Mouse (Mus musculus): ENCODE data around the gene Rtkn2. TPM values are rescaled to one million over a fixed set of nuclear protein-coding genes. Genes with fewer than 3 reads are reported as not detected.

The Rtkn2 gene
- polyA plus RNA-seq, 1 experiment = not detected

DNA sequence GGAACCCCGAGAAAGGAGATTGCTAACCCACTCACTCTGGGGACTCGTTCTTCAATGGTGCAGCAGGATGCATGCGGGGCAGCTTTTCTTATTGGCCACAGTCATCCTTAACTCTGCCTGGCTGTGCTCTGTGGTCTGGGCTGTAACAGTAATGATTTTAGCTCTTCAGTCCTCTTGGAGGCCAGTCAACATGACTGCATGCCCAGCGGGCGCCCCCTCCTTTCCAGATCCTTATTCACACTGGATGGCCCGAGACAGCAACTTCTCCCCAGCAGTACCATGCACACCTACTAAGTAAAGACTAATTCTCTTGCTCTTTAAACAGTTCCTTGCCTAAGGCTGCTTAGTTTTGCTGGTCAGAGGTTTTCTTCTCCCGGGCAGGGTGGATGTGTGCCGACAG, 4.4 kb downstream of the Rtkn2 start:
- H3K27me3 ChIP-seq (ENCODE audit: control insufficient read depth) = no peaks in the 10 kb centered on the region
- no peak overlapping the region for H3K4me3 ChIP-seq (replicated peaks)
- H3K36me3 ChIP-seq (ENCODE audit: control insufficient read depth) = no peaks in the 10 kb centered on the region
- H3K9me3 ChIP-seq (ENCODE audit: control insufficient read depth, low read length) = no peaks in the 10 kb centered on the region
- TF ChIP-seq GATA1 (IDR thresholded peaks at IDR 0.05; ENCODE audit: low read length) = no peak
- no peak for TF ChIP-seq TAL1 (IDR thresholded peaks at IDR 0.05; ENCODE audit: low read length)
- peaks cover 12% of the 10 kb centered on the region for H3K4me1 ChIP-seq (ENCODE audit: control insufficient read depth)

GRCm38 (mm10) chr10:67984271-67984943, 5.0 kb downstream of the Rtkn2 start:
- no peaks in the 10 kb centered on the region for H3K9me3 ChIP-seq (ENCODE audit: control insufficient read depth, low read length)
- peaks cover 6% of the 10 kb centered on the region for H3K4me1 ChIP-seq (ENCODE audit: control insufficient read depth)
- TF ChIP-seq GATA1 (IDR thresholded peaks at IDR 0.05; ENCODE audit: low read length) (no peak), TAL1 (IDR thresholded peaks at IDR 0.05; ENCODE audit: low read length) (no peak)
- no peaks in the 10 kb centered on the region for H3K36me3 ChIP-seq (ENCODE audit: control insufficient read depth)
- no peak overlapping the region for H3K4me3 ChIP-seq (replicated peaks)
- H3K27me3 ChIP-seq (ENCODE audit: control insufficient read depth) = no peaks in the 10 kb centered on the region

GRCm38 (mm10) chr10:67985100-67985499, 5.7 kb downstream of the Rtkn2 start:
- H3K4me3 ChIP-seq (replicated peaks) = no peak overlapping the region
- no peaks in the 10 kb centered on the region for H3K4me1 ChIP-seq (ENCODE audit: control insufficient read depth)
- H3K9me3 ChIP-seq (ENCODE audit: control insufficient read depth, low read length) = no peaks in the 10 kb centered on the region
- no peaks in the 10 kb centered on the region for H3K27me3 ChIP-seq (ENCODE audit: control insufficient read depth)
- no peak for TF ChIP-seq TAL1 (IDR thresholded peaks at IDR 0.05; ENCODE audit: low read length)
- TF ChIP-seq GATA1 (IDR thresholded peaks at IDR 0.05; ENCODE audit: low read length) = no peak
- H3K36me3 ChIP-seq (ENCODE audit: control insufficient read depth) = no peaks in the 10 kb centered on the region

- H3K27me3 ChIP-seq (ENCODE audit: control insufficient read depth) = no peaks in the 10 kb centered on the region
- peaks cover 2% of the 10 kb centered on the region for H3K4me1 ChIP-seq (ENCODE audit: control insufficient read depth)
- no peaks in the 10 kb centered on the region for H3K9me3 ChIP-seq (ENCODE audit: control insufficient read depth, low read length)
- H3K36me3 ChIP-seq (ENCODE audit: control insufficient read depth) = no peaks in the 10 kb centered on the region
- TF ChIP-seq GATA1 (IDR thresholded peaks at IDR 0.05; ENCODE audit: low read length) = no peak
- no peak for TF ChIP-seq TAL1 (IDR thresholded peaks at IDR 0.05; ENCODE audit: low read length)
- no peak overlapping the region for H3K4me3 ChIP-seq (replicated peaks)
Measured at GRCm38 (mm10) chr10:67995356-67995755, 16.0 kb downstream of the Rtkn2 start.

GRCm38 (mm10) chr10:67996171-67996570, 16.8 kb downstream of the Rtkn2 start:
- no peak for TF ChIP-seq GATA1 (IDR thresholded peaks at IDR 0.05; ENCODE audit: low read length)
- TF ChIP-seq TAL1 (IDR thresholded peaks at IDR 0.05; ENCODE audit: low read length) = no peak
- H3K27me3 ChIP-seq (ENCODE audit: control insufficient read depth) = no peaks in the 10 kb centered on the region
- H3K36me3 ChIP-seq (ENCODE audit: control insufficient read depth) = no peaks in the 10 kb centered on the region
- peaks cover 2% of the 10 kb centered on the region for H3K4me1 ChIP-seq (ENCODE audit: control insufficient read depth)
- no peak overlapping the region for H3K4me3 ChIP-seq (replicated peaks)
- no peaks in the 10 kb centered on the region for H3K9me3 ChIP-seq (ENCODE audit: control insufficient read depth, low read length)

DNA sequence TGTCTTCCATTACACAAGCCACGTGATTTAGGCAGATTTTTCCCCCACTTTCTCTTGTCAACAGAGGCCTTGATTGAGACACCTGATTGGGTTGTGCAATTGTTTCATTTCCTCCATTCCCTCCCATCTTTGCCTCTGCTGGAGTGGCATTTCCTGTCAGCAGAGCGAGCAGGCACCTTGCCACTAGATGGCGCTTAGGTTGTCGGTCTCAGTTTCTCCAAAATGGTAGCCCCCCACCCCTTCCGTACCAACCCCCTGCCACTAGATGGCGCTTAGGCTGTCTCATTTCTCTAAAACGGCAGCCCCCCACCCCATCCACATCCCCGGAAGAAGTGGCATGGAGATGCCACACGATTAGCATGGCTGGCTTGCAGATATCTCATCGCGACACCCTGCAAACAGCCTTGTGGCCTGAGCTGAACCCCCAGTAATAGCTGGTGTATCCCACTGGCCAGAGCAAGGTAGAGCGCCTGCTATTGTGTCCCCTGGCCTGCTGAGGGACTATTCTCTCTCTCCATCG, 18.8 kb downstream of the Rtkn2 start:
- no peak for TF ChIP-seq TAL1 (IDR thresholded peaks at IDR 0.05; ENCODE audit: low read length)
- TF ChIP-seq GATA1 (IDR thresholded peaks at IDR 0.05; ENCODE audit: low read length) = no peak
- Histone ChIP-seq H3K4me3 (replicated peaks) (no peak overlapping the region), H3K9me3 (ENCODE audit: control insufficient read depth, low read length) (no peaks in the 10 kb centered on the region), H3K36me3 (ENCODE audit: control insufficient read depth) (no peaks in the 10 kb centered on the region), H3K4me1 (ENCODE audit: control insufficient read depth) (peaks cover 2% of the 10 kb centered on the region), H3K27me3 (ENCODE audit: control insufficient read depth) (no peaks in the 10 kb centered on the region)

GRCm38 (mm10) chr10:67999170-67999569, 19.8 kb downstream of the Rtkn2 start:
- no peaks in the 10 kb centered on the region for H3K36me3 ChIP-seq (ENCODE audit: control insufficient read depth)
- no peak overlapping the region for H3K4me3 ChIP-seq (replicated peaks)
- H3K27me3 ChIP-seq (ENCODE audit: control insufficient read depth) = no peaks in the 10 kb centered on the region
- H3K4me1 ChIP-seq (ENCODE audit: control insufficient read depth) = peaks cover 2% of the 10 kb centered on the region
- no peaks in the 10 kb centered on the region for H3K9me3 ChIP-seq (ENCODE audit: control insufficient read depth, low read length)
- no peak for TF ChIP-seq GATA1 (IDR thresholded peaks at IDR 0.05; ENCODE audit: low read length)
- TF ChIP-seq TAL1 (IDR thresholded peaks at IDR 0.05; ENCODE audit: low read length) = no peak

DNA sequence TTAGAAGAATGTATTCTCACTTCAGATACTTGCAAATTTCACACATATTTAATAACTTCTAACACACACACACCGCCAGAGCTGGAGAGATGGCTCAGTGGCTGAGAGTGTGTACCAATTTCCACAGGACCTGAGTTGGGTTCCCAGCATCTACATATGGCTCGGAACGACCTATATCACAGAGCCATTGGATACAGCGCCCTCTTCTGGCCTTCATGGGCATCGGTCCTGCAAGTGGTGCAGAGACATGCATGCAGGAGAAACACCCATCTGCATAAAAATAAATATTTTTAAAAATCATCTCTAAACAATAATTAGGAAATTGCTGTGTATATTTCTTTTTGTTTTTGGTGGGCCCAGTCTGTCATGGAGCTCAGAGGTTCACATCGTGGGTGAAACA, 22.1 kb downstream of the Rtkn2 start:
- no peak overlapping the region for H3K4me3 ChIP-seq (replicated peaks)
- TF ChIP-seq TAL1 (IDR thresholded peaks at IDR 0.05; ENCODE audit: low read length) (no peak), GATA1 (IDR thresholded peaks at IDR 0.05; ENCODE audit: low read length) (no peak)
- no peaks in the 10 kb centered on the region for H3K27me3 ChIP-seq (ENCODE audit: control insufficient read depth)
- H3K9me3 ChIP-seq (ENCODE audit: control insufficient read depth, low read length) = no peaks in the 10 kb centered on the region
- H3K36me3 ChIP-seq (ENCODE audit: control insufficient read depth) = no peaks in the 10 kb centered on the region
- H3K4me1 ChIP-seq (ENCODE audit: control insufficient read depth) = peaks cover 2% of the 10 kb centered on the region

- H3K9me3 ChIP-seq (ENCODE audit: control insufficient read depth, low read length) = no peaks in the 10 kb centered on the region
Measured at GRCm38 (mm10) chr10:68003651-68004422, 24.5 kb downstream of the Rtkn2 start.

More at GRCm38 (mm10) chr10:68003651-68004422, 24.5 kb downstream of the Rtkn2 start:
- Histone ChIP-seq H3K4me1 (ENCODE audit: control insufficient read depth) (no peaks in the 10 kb centered on the region), H3K36me3 (ENCODE audit: control insufficient read depth) (no peaks in the 10 kb centered on the region), H3K4me3 (replicated peaks) (no peak overlapping the region), H3K27me3 (ENCODE audit: control insufficient read depth) (no peaks in the 10 kb centered on the region)
- TF ChIP-seq GATA1 (IDR thresholded peaks at IDR 0.05; ENCODE audit: low read length) = no peak
- TF ChIP-seq TAL1 (IDR thresholded peaks at IDR 0.05; ENCODE audit: low read length) = no peak

All from erythroblast, embryonic 14.5 days (primary cell).